Mouse (Mus musculus) CH12.LX (cell line): ENCODE measurements around the gene Lrtm2. TPM values are rescaled to one million over a fixed set of nuclear protein-coding genes. Genes with fewer than 3 reads are reported as not detected.

Experiments
- DNase-seq: peaks from one replicate; pipeline ENCODE4 v3.0.0-alpha.2; 2013; ENCODE audit errors: extremely low read depth
- H3K27ac ChIP-seq: 2 replicates; pipeline ENCODE4 v1.5.1; 2012; ENCODE audit warnings: low read depth, mild to moderate bottlenecking, control low read depth, moderate library complexity; ENCODE audit not compliant: insufficient read depth
- H3K27me3 ChIP-seq: replicated peaks from 2 replicates; pipeline ENCODE3; 2012; ENCODE audit warnings: inconsistent platforms
- H3K36me3 ChIP-seq, 2 experiments: replicated peaks in 1 of 2; 2 replicates each; pipeline versions ENCODE3 to v1.6.1; 2012; ENCODE audit warnings: inconsistent platforms in 1 of 2, low read length in 1 of 2, mild to moderate bottlenecking in 1 of 2, mixed read lengths in 1 of 2, moderate library complexity in 1 of 2; ENCODE audit not compliant: control insufficient read depth in 1 of 2, insufficient read depth in 1 of 2
- H3K4me1 ChIP-seq, 2 experiments: 2 replicates each; pipeline ENCODE4 v1.6.1; 2012; ENCODE audit warnings: inconsistent platforms in 1 of 2, moderate library complexity in 1 of 2; ENCODE audit not compliant: insufficient read depth in 2 of 2, control insufficient read depth in 1 of 2
- H3K4me2 ChIP-seq: 2 replicates; pipeline ENCODE4 v1.6.1; 2012; ENCODE audit warnings: low read depth, mild to moderate bottlenecking, control low read depth; ENCODE audit not compliant: poor library complexity, insufficient read depth, severe bottlenecking
- H3K4me3 ChIP-seq, 3 experiments: fragments of 150-350 bp in 1 of 3; sonication (generic) in 1 of 3; replicated peaks in 1 of 3; 2 replicates each; pipeline versions ENCODE3 to v1.5.1; 2011 to 2012; ENCODE audit warnings: low read depth in 2 of 3, low read length in 2 of 3, mild to moderate bottlenecking in 2 of 3, moderate library complexity in 2 of 3, control low read depth in 1 of 3, improper control_type of control experiment in 1 of 3, inconsistent platforms in 1 of 3, mixed read lengths in 1 of 3; ENCODE audit not compliant: poor library complexity in 1 of 3
- H3K79me2 ChIP-seq: replicated peaks from 2 replicates; pipeline ENCODE4 v1.6.1; 2012; ENCODE audit warnings: mild to moderate bottlenecking, moderate library complexity; ENCODE audit not compliant: control insufficient read depth, poor library complexity, insufficient read depth, severe bottlenecking; ENCODE audit errors: extremely low read depth
- H3K9ac ChIP-seq: 2 replicates; pipeline ENCODE4 v1.6.1; 2012; ENCODE audit warnings: low read depth, mild to moderate bottlenecking, control low read depth, moderate library complexity; ENCODE audit not compliant: insufficient read depth
- H3K9me3 ChIP-seq: replicated peaks from 2 replicates; pipeline ENCODE3; 2012; ENCODE audit warnings: low read length, inconsistent platforms, mixed read lengths
- BHLHE40 ChIP-seq: IDR thresholded peaks from 2 replicates; pipeline ENCODE4 v1.6.1; 2011; ENCODE audit warnings: mild to moderate bottlenecking, low read depth, low read length, improper control_type of control experiment
- CHD1 ChIP-seq: IDR thresholded peaks from 2 replicates; pipeline ENCODE4 v1.6.1; 2012; ENCODE audit warnings: low read depth, low read length, improper control_type of control experiment, inconsistent platforms
- ELF1 ChIP-seq: IDR thresholded peaks from 2 replicates; pipeline ENCODE4 v1.6.1; 2014; ENCODE audit warnings: low read depth, mild to moderate bottlenecking, inconsistent platforms, low read length, improper control_type of control experiment
- ETS1 ChIP-seq: conservative IDR thresholded peaks from 2 replicates; pipeline ENCODE4 v1.6.1; 2012; ENCODE audit warnings: low read depth, mild to moderate bottlenecking, inconsistent platforms, low read length, improper control_type of control experiment, moderate library complexity
- HCFC1 ChIP-seq: IDR thresholded peaks from 2 replicates; pipeline ENCODE4 v1.6.1; 2012; ENCODE audit warnings: low read depth, mild to moderate bottlenecking, inconsistent platforms, low read length, improper control_type of control experiment
- IRF4 ChIP-seq: IDR thresholded peaks from 2 replicates; pipeline ENCODE4 v1.6.1; 2014; ENCODE audit warnings: low read depth, mild to moderate bottlenecking, inconsistent platforms, low read length, improper control_type of control experiment
- JUN ChIP-seq: IDR thresholded peaks from 2 replicates; pipeline ENCODE4 v1.6.1; 2011; ENCODE audit warnings: low read depth, mild to moderate bottlenecking, low read length, improper control_type of control experiment, moderate library complexity; ENCODE audit not compliant: insufficient read depth
- JUND ChIP-seq: conservative IDR thresholded peaks from 2 replicates; pipeline ENCODE4 v1.6.1; 2011; ENCODE audit warnings: low read depth, low read length, improper control_type of control experiment
- MAFK ChIP-seq: IDR thresholded peaks from 2 replicates; pipeline ENCODE4 v1.6.1; 2011; ENCODE audit warnings: low read length, improper control_type of control experiment; ENCODE audit not compliant: insufficient replicate concordance
- MAX ChIP-seq: IDR thresholded peaks from 2 replicates; pipeline ENCODE4 v1.6.1; 2011; ENCODE audit warnings: low read length, improper control_type of control experiment
- MEF2A ChIP-seq: IDR thresholded peaks from 2 replicates; pipeline ENCODE4 v1.6.1; 2014; ENCODE audit warnings: low read depth, mild to moderate bottlenecking, inconsistent platforms, low read length, improper control_type of control experiment, borderline replicate concordance
- MYC ChIP-seq: IDR thresholded peaks from 2 replicates; pipeline ENCODE4 v1.6.1; 2011; ENCODE audit warnings: low read depth, mild to moderate bottlenecking, improper control_type of control experiment, low read length
- NRF1 ChIP-seq: IDR thresholded peaks from 2 replicates; pipeline ENCODE4 v1.6.1; 2014; ENCODE audit warnings: low read depth, mild to moderate bottlenecking, inconsistent platforms, low read length, improper control_type of control experiment, moderate library complexity
- POLR2AphosphoS2 ChIP-seq: IDR thresholded peaks from 2 replicates; pipeline ENCODE4 v1.6.1; 2011; ENCODE audit warnings: low read depth, low read length, improper control_type of control experiment
- SIN3A ChIP-seq: IDR thresholded peaks from 2 replicates; pipeline ENCODE4 v1.6.1; 2012; ENCODE audit warnings: low read length, improper control_type of control experiment, inconsistent platforms
- TBP ChIP-seq: conservative IDR thresholded peaks from 2 replicates; pipeline ENCODE4 v1.6.1; 2011; ENCODE audit warnings: low read depth, low read length, improper control_type of control experiment
- UBTF ChIP-seq: IDR thresholded peaks from 2 replicates; pipeline ENCODE4 v1.6.1; 2012; ENCODE audit warnings: low read depth, mild to moderate bottlenecking, inconsistent platforms, low read length, improper control_type of control experiment, moderate library complexity
- ZC3H11A ChIP-seq: IDR thresholded peaks from 2 replicates; pipeline ENCODE4 v1.6.1; 2012; ENCODE audit warnings: low read depth, mild to moderate bottlenecking, inconsistent platforms, low read length, improper control_type of control experiment
- ZNF384 ChIP-seq: IDR thresholded peaks from 2 replicates; pipeline ENCODE4 v1.6.1; 2012; ENCODE audit warnings: low read depth, low read length, improper control_type of control experiment, inconsistent platforms
- dilution Hi-C: fragments of 300-500 bp; cut with MboI; formaldehyde crosslinking; loops from 2 replicates; pipeline ENCODE4 v1.14.3; 2020; ENCODE audit warnings: low sequenced_read_pairs; ENCODE audit not compliant: extremely low pct_unique_long_range_greater_than_20kb, extremely low pct_ligation_motif_present
- in situ Hi-C: fragments of 300-500 bp; cut with MboI; formaldehyde crosslinking; loops from 3 replicates; pipeline ENCODE4 v1.14.3; 2019; ENCODE audit warnings: low sequenced_read_pairs, low pct_ligation_motif_present, low pct_unique_long_range_greater_than_20kb, mixed read lengths
- polyA plus RNA-seq: library from polyadenylated mRNA; unstranded; fragments of >175 nt; gene quantifications from 2 replicates; pipeline ENCODE4 v1.2.1, GENCODE M21; 2012; ENCODE audit warnings: low read depth; ENCODE audit not compliant: insufficient read length
- total RNA-seq, 2 experiments: library from RNA; depleted of rRNA; stranded (reverse); fragments of 300-350 nt in 1 of 2; fragments of >200 nt in 1 of 2; gene quantifications; 2 replicates each; pipeline ENCODE4 v1.2.3; 2012 to 2014

The Lrtm2 gene
- total and polyA plus RNA-seq, 3 experiments = not detected

DNA sequence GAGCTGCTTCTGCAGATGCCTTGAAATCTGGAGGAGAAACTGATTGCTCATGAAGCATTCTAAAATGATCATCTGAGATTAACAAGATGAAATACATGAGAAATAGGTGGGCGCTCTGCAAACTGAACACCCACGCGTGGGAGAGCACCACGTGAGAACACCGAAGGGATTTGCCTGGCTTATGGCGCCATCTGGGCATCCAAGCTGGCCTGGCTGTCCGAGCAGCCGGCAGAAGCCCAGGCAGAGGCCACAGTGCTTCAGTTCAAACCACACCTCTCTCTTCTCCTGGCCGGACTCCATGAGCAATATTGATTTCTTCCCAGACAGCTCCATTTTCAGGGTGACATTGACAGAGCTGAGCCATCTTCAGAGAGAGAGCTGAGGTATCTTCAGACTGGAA, 49.8 kb downstream of the Lrtm2 start:
- Histone ChIP-seq H3K4me1 (no peaks in the 10 kb centered on the region), H3K9me3 (no peaks in the 10 kb centered on the region), H3K27me3 (peaks cover 90% of the 10 kb centered on the region), H3K9ac (no peak overlapping the region), H3K4me3 (no peak overlapping the region), H3K79me2 (no peaks in the 10 kb centered on the region), H3K27ac (no peak overlapping the region), H3K36me3 (no peaks in the 10 kb centered on the region), H3K4me2 (no peak overlapping the region)
- DNase-seq = no peak
- no peak for TF ChIP-seq SIN3A
- no peak for TF ChIP-seq MAFK
- no peak for TF ChIP-seq BHLHE40
- TF ChIP-seq MYC = no peak
- no peak for TF ChIP-seq UBTF
- no peak for TF ChIP-seq ETS1
- TF ChIP-seq POLR2AphosphoS2 = no peak
- TF ChIP-seq ZNF384 = no peak
- TF ChIP-seq JUN = no peak
- no peak for TF ChIP-seq TBP
- no peak for TF ChIP-seq IRF4
- TF ChIP-seq CHD1 = no peak
- TF ChIP-seq MEF2A = no peak
- dilution Hi-C loops = no loop called here
- in situ Hi-C loops = no loop called here

DNA sequence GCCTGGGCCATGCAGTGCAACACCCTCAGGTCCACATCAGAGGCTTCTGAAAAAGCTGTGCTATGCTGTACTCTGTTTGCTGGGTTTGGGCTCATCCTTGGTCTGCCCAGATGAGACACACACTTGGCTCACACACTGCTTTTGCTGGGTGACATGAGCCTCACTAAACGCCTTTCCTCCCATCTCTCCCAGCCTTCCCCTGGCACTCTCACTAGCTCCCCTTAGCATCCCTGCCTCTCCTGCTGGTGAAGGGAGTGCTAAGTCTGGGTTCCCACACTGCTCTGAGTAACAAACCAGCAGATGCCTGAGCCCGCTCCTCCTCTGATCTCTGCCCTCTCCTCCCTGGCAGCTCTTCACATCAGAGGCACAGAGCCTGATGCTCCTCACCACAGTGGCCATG, 53.9 kb downstream of the Lrtm2 start:
- Histone ChIP-seq H3K27me3 (peaks cover 93% of the 10 kb centered on the region), H3K27ac (no peak overlapping the region), H3K4me1 (no peaks in the 10 kb centered on the region), H3K9me3 (no peaks in the 10 kb centered on the region), H3K36me3 (no peaks in the 10 kb centered on the region), H3K9ac (no peak overlapping the region), H3K4me3 (no peak overlapping the region), H3K79me2 (no peaks in the 10 kb centered on the region), H3K4me2 (no peak overlapping the region)
- TF ChIP-seq ELF1 = no peak
- no peak for TF ChIP-seq JUND
- no peak for TF ChIP-seq HCFC1
- TF ChIP-seq UBTF = no peak
- TF ChIP-seq BHLHE40 = no peak
- TF ChIP-seq NRF1 = no peak
- no peak for TF ChIP-seq ZC3H11A
- TF ChIP-seq MAX = no peak
- DNase-seq = no peak
- in situ Hi-C loops (no loop called here), dilution Hi-C loops (no loop called here)

Other genes with a start within 250 kb of the Lrtm2 start
- 1.8 and 2.2 TPM in 2 replicates for gene Dcp1b, start 155.5 kb downstream of the Lrtm2 start, total RNA-seq (2012; rRNA removed)
- gene Dcp1b, start 155.5 kb downstream of the Lrtm2 start, total RNA-seq (2014; rRNA removed) = 1.6 TPM in 2 replicates
- gene Dcp1b, start 155.5 kb downstream of the Lrtm2 start, polyA plus RNA-seq = 2.5 and 2.7 TPM in 2 replicates
- 0.04 TPM in 1 of 2 replicates, not detected in the other for gene Cacna1c, start 134.3 kb downstream of the Lrtm2 start, total RNA-seq (2012; rRNA removed)
- not detected in 2 replicates for gene Cacna1c, start 134.3 kb downstream of the Lrtm2 start, total RNA-seq (2014; rRNA removed)
- 0.11 TPM in 1 of 2 replicates, not detected in the other for gene Cacna1c, start 134.3 kb downstream of the Lrtm2 start, polyA plus RNA-seq
- gene Cacna2d4, start 94.2 kb downstream of the Lrtm2 start, total RNA-seq (2012; rRNA removed) = 0.08 and 0.25 TPM in 2 replicates
- gene Cacna2d4, start 94.2 kb downstream of the Lrtm2 start, total RNA-seq (2014; rRNA removed) = 0.28 and 0.44 TPM in 2 replicates
- gene Cacna2d4, start 94.2 kb downstream of the Lrtm2 start, polyA plus RNA-seq = 0.49 and 0.64 TPM in 2 replicates
- gene Adipor2, start 86.9 kb upstream of the Lrtm2 start, total RNA-seq (2012; rRNA removed) = 40.3 and 43.4 TPM in 2 replicates
- 40.0 and 43.5 TPM in 2 replicates for gene Adipor2, start 86.9 kb upstream of the Lrtm2 start, total RNA-seq (2014; rRNA removed)
- 27.5 and 29.8 TPM in 2 replicates for gene Adipor2, start 86.9 kb upstream of the Lrtm2 start, polyA plus RNA-seq
- 29.9 and 32.7 TPM in 2 replicates for gene Fbxl14, start 148.9 kb upstream of the Lrtm2 start, total RNA-seq (2012; rRNA removed)
- 27.8 and 30.3 TPM in 2 replicates for gene Fbxl14, start 148.9 kb upstream of the Lrtm2 start, total RNA-seq (2014; rRNA removed)
- 28.8 and 32.0 TPM in 2 replicates for gene Fbxl14, start 148.9 kb upstream of the Lrtm2 start, polyA plus RNA-seq
- 0.92 and 1.5 TPM in 2 replicates for gene Wnt5b, start 213.6 kb upstream of the Lrtm2 start, total RNA-seq (2012; rRNA removed)
- gene Wnt5b, start 213.6 kb upstream of the Lrtm2 start, total RNA-seq (2014; rRNA removed) = 1.2 and 1.4 TPM in 2 replicates
- 2.0 and 2.8 TPM in 2 replicates for gene Wnt5b, start 213.6 kb upstream of the Lrtm2 start, polyA plus RNA-seq